Mouse (Mus musculus): ENCODE measurements around the gene Mrgpra6.
A peak's percentile ranks its signal among the peaks of the same experiment; 100 is the strongest.

Gene Mrgpra6

DNA sequence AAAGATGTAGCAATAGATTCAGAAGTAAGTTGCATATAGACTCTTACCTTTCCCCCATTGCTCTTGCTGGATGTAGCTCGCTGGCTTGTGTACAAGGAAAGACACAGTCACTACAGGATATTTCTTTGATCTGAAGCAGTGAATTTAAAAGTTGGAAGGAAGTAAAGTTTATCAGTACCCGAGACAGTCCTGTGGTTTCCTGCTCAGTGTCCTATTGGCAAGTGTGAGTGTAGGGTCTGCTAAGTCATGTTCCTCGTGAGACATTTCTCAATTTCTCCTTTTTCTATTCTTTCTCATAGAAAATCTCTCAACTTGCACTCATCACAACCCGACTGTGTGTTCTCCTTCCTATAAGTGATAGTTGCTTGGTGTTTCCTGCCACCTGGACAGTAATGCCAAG, at the start of gene Mrgpra6:
TSS of gene Mrgpra6 (minus strand) at position 91 of the 400 bp plus-strand sequence.
- DNase-seq (ENCODE audit: low spot score) = no peak

DNA sequence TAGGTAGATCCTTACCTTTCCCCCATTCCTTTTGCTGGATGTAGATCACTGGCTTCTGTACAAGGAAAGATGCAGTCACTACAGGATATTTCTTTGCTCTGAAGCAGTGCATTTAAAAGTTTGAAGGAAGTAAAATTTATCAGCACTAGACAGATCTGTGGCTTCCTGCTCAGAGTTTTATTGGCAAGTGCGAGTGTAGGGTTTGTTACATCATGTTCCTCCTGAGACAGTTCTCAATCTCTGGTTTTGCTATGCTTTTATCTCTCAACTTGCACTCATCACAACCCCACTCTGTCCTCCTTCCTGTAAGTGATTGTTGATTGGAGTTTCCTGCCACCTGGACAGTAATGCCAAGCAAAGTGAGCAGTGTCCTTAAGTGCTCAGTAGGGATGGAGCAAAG, 48.0 kb upstream of the Mrgpra6 start, which contains the start of gene Mrgpra9:
TSS of gene Mrgpra9 (minus strand) at position 79 of the 400 bp plus-strand sequence.
- DNase-seq (ENCODE audit: low spot score) = no peak

DNA sequence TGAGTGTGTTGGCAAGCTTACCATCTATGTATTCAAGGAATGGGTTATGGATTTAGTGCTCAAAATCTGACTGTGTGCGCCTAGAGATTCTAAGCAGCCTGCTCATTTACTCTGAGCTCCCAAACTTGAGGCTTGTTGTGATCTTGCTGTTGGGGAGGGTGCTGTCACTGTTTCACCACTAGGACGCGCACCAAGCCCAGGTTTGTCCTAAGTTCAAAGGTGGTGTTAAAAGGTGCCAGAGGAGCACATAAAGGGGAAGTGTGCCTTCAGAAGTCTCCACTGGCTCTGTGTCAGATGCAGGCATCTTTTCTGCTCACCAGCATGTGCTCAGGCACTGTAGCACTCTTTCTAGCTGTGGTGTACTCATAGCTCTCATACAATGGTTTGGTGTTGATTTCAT, 39.9 kb upstream of the Mrgpra6 start:
- no peak for DNase-seq (ENCODE audit: low spot score)

DNA sequence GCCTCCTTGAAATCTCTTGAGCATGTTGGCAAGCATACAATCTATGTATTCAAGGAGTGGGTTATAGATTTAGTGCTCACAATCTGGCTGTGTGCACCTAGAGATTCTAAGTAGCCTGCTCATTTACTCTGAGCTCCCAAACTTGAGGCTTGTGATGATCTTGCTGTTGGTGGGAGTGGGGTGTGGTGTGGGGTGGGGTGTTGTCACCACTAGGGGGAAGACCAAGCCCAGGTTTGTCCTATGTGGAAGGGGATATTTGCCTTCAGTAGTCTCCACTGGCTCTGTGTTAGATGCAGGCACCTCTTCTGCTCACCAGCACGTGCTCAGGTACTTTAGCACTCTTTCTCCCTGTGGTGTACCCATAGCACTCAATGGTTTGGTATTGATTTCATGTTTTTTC, 9.4 kb downstream of the Mrgpra6 start:
- no peak for DNase-seq (ENCODE audit: low spot score)

DNA sequence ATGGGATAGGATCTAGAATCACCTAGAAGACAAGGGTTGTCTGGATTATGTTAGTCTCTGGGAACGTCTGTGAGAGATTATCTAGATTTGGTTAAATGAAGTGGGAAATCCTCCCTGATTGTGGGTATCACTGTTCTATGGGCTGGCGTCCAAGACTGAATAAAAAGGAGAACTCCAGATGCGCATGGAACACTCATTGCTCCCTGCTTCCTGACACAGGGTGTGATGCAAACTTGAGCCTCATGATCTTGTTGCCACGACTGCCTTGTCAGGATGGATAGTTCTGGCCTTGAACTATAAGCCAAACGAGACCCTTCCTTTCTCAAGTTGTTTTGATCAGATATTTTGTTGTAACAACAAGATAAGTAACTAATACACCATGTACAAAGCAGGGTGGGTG, 33.9 kb downstream of the Mrgpra6 start:
- no peak for DNase-seq (ENCODE audit: low spot score)

DNA sequence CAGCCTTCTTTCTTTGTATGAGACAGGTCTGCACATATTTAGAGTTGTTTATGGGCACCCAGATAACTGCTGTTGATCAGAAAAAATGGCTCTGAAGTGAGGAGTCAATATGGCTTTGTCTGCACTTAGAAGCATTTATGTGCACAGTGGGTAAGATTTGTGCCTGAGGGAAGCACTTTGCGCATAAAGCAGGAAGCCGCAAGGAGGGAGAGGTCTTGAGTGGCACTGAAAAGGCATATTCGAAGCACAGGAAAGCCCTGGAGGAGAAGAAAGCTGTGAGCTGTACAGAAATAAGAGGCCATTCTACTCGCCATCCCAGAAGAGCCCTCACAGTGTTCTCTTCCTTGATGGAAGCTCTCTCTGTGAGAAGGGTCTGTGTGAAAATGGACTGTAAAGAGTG, 39.7 kb downstream of the Mrgpra6 start:
- DNase-seq (ENCODE audit: low spot score) = no peak

DNA sequence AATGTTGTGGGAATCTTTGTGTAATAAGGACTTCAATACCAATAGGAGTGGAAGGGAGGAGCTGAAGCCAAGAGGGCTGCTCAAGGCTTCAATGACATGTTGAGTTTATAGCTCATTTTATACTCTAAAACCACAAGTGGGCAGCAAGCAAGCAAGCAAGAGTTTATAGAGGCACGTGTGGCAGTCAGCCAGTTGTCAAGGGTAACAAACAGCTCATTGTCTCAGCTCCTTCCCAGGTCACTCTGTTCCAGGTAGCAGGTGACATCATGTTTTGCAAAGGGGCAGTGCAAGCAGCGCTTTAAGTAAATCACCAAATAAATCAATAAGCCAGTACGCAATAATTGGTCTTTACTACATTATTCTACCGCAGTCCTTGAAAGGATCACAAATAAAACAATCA, 41.5 kb downstream of the Mrgpra6 start:
- no peak for DNase-seq (ENCODE audit: low spot score)

DNA sequence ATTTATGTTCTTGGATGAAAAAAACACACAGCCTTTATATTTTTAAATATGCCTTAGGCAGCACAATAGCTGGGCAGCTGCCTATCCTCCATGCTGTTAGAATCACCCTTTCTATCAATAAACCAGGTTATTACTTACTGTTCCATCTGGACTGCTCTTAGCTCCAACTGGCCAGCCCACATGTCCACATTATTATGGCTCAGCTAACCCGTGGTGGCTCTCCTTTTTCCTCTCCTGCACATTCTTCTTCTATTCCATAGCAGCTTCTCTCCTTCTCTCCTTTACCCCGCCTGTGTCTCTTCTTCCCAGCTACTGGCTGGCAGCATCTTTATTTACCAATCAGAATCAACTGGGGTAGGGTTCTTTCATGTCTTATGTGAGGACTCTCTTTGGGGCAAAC, 46.3 kb downstream of the Mrgpra6 start:
- no peak for DNase-seq (ENCODE audit: low spot score)

DNA sequence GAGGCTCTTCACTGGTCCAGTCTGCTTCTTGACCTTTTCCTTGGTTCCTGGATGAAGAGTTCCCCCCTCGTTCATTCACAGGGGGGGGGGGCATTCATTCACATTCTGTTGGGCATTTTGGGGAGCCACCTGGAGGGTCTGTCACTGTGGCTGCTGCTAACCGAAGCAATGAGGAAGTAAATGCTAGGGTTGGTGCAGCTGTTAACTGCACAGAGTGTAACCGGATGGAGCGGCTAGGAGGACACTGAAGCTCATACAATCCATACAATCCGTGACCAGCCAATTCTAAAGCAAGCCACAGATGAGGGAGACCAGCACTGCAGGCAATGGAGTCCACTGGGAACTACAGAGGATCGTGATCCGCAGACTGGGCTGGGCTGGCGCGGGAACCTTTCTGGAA, 47.0 kb downstream of the Mrgpra6 start:
- DNase-seq (ENCODE audit: low spot score) = no peak

DNA sequence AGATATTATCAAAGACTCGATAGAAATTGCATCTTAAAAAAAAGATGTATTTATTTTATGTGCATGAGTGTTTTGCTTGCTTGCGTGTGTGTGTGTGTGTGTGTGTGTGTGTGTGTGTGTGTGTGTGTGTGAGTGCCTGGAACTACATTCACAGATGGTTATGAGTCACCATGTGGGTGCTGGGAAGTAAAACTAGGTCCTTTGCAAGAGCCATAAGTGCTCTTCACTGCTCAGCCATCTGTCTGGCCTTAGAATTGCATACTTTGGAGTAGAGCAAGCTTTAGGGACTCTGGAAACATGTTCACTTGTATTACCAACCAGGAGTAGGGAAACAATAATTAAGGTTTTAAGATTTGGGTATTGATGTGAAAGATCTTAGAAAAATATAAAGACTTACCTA, 48.9 kb downstream of the Mrgpra6 start:
- no peak for DNase-seq (ENCODE audit: low spot score)

DNA sequence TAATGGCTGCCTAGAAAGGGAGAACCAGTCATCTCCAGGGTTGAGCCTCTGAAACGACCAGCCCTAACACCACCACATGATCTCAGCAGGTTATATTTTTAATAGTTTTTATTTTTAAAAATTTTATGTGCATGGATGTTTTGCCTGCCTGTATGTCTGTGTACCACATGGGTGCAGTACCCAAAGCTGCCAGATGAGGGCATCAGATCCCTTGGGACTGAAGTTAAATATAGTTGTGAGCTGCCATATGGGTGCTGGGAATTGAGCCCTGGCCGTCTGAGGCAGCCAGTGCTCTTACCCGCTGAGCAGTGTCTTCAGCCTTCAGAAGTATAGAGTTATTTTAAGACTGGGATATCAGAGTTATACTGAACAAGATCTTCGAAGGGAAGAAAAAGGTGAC, 49.3 kb downstream of the Mrgpra6 start:
- no peak for DNase-seq (ENCODE audit: low spot score)

DNA sequence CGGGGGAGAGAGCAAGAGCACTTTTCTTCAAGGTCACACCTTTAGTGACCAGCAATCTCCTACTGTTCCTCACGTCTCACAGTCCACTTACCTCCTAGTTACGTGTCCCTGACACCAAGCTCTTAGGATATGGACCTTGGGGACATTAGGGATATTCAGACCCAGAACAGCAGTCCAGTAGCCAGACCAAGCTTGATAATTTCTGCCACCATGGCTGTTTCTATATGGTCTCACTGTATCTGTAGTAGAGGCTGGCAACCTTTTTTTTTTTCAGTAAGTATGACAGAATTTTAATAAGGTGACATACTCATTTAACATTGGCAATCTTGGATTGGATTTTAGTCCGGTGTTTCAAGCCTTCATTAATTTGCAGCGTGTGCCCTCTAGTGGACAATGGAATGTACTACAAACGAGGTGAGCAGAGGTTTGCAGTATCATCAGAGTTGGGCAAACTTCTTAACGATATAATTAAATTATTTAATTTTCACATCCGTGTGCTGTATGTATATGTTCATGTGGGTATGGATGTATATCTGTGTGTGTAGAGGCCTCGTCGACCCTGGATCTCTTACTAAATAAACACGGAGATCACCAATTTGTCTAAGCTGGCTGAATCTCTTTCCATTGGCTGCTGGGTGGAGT, 54.2 kb downstream of the Mrgpra6 start:
- DNase-seq (ENCODE audit: low spot score) = peak; percentile 18

DNA sequence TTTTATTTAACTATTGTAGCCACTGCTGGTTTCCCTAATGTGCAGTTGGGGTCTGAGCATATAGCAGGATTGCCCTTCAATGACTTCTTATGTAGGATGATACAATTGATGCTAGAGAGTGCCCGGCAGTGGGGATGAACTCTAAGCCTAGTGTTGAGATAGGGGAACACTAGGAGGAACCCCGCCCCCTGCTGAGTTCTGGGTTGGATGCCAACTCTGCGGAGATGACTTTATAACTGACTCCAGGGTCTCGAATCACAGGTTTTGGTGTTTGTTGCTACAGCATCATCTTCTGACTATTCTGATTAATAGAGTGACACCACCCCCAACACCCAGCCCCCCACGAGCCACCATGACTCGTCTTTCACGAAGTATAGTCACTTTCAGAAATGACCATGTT, 56.4 kb downstream of the Mrgpra6 start:
- DNase-seq (ENCODE audit: low spot score) = no peak

DNA sequence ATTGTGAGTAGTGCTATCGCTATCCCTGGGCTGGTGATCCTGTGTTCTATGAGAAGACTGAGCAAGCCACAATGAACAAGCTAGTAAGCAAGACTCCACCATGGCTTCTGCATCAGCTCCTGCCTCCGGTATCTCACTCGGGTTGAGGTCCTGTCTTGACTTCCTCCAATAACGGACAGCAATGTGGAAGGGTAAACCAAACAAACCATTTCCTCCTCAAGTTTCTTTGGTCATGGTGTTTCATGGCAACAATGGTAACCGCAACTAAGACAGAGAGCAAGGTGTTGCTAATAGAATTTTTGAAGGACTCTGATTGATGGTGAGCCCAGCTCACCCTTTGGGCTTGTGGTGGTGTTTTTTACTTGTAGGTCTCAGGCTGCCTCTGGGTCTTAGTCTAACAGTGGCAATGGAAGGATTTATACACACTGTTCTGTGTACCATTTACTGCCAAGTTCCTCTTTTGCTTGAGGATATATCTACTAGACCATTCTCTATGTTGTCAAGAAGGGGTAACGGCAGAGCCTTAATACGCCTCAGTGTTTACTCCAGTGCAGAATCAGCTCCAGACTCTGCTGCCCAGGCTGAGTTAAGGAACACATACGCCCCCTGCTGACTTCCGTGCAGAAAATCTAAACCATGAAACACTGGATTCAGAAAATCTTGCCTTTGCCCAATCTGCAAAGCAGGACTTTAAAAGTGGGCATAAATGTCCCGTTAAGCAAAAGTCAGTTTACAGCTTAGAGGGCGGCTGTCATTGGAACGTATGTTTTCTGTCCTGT, 58.5 kb downstream of the Mrgpra6 start:
- no peak for DNase-seq (ENCODE audit: low spot score)

DNA sequence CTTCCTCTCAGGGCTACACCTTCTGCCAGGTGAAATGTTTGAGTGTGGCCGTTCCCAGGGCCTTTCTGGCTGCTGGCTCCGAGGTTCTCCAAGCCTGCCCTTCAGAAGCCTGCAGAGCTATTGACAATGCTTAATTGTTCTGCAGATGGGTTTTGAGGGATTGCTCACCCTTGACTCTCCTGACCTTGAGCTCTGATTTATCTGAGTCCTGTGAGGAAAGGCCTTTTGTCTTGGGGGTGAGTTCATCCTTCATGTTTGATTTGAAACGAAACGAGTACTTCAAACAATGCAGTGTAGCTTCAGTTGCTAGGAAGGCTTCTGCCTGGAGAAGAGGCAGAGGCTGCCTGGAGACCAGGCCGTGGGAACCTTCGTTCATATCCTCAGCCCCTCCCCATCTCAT, 60.4 kb downstream of the Mrgpra6 start:
- DNase-seq (ENCODE audit: low spot score) = no peak

DNA sequence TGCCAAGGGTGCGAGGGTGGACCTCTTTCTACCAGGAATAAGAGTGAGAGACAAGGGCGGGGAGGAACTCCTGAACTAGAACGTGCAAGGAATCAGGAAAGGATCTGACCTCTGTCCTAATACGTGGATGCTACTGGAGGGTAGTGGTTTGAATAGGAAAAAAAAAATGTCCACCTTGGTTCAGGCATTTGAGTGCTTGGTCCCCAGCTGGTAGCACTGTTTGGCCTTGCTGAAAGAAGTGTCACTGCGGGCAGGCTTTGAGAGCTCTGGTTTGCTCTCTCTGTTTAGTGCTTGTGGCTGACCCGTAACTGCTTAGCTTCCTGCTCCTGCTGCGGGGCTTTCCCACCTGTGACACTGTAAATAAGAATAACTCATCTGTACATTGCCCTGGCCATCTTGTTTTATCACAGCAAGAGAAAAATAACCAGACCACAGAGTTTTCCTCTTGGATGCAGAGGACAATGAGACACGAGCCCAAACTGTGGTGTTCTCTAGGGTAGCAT, 64.8 kb downstream of the Mrgpra6 start:
- no peak for DNase-seq (ENCODE audit: low spot score)
